Mouse (Mus musculus) liver, embryonic 16.5 days (tissue): ENCODE measurements around the gene Theg. TPM values are rescaled to one million over a fixed set of nuclear protein-coding genes. Genes with fewer than 3 reads are reported as not detected.
A peak's percentile ranks its signal among the peaks of the same experiment; 100 is the strongest.

ENCODE experiments used
- ATAC-seq: fragments of 200-750 bp; cut with Nextera tagmentation; 2 replicates; pipeline ENCODE4 v1.8.0; 2017; ENCODE audit warnings: low read depth, mild to moderate bottlenecking, moderate number of reproducible peaks, moderate library complexity
- H3K27ac ChIP-seq: fragments of 300-500 bp; sonication (generic); 2 replicates; pipeline ENCODE4 v1.5.1; 2014; ENCODE audit warnings: mild to moderate bottlenecking, low read length
- H3K27me3 ChIP-seq: fragments of 300-500 bp; sonication (generic); 2 replicates; pipeline ENCODE4 v1.6.1; 2014; ENCODE audit warnings: low read depth, low read length, mixed read lengths; ENCODE audit not compliant: control insufficient read depth, insufficient read depth
- H3K36me3 ChIP-seq: fragments of 300-500 bp; sonication (generic); 2 replicates; pipeline ENCODE4 v1.6.1; 2014; ENCODE audit warnings: mild to moderate bottlenecking; ENCODE audit not compliant: control insufficient read depth, insufficient read depth
- H3K4me1 ChIP-seq: fragments of 300-500 bp; sonication (generic); 2 replicates; pipeline ENCODE4 v1.6.1; 2014; ENCODE audit warnings: low read depth, low read length, mixed read lengths; ENCODE audit not compliant: control insufficient read depth
- H3K4me2 ChIP-seq: fragments of 300-500 bp; sonication (generic); 2 replicates; pipeline ENCODE4 v1.6.1; 2014; ENCODE audit warnings: low read depth, low read length, mixed read lengths
- H3K4me3 ChIP-seq: fragments of 300-500 bp; sonication (generic); 2 replicates; pipeline ENCODE4 v1.5.1; 2014; ENCODE audit warnings: low read depth, mild to moderate bottlenecking, low read length
- H3K9ac ChIP-seq: fragments of 300-500 bp; sonication (generic); 2 replicates; pipeline ENCODE4 v1.6.1; 2014; ENCODE audit warnings: low read depth, low read length
- H3K9me3 ChIP-seq: fragments of 300-500 bp; sonication (generic); replicated peaks from 2 replicates; pipeline ENCODE4 v1.6.1; 2016; ENCODE audit warnings: low read length; ENCODE audit not compliant: control insufficient read depth
- WGBS: fragments of 180-500 bp; shearing (Covaris S2); extraction: QIAGEN DNeasy Blood & Tissue Kit; methylation state at CpG from one replicate; pipeline ENCODE4 v1.1.7; 2014; ENCODE audit not compliant: insufficient replicate concordance; 5-methylcytosine and 5-hydroxymethylcytosine counted together
- polyA plus RNA-seq: library from polyadenylated mRNA; unstranded; fragments of >200 nt; fragmentation: Nextera tagmentation; extraction: Ambion mirVana; gene quantifications from 2 replicates; pipeline ENCODE4 v1.2.1, GENCODE M21; 2015

Theg gene
- polyA plus RNA-seq, 1 experiment from 2014 or later, result not detected

GRCm38 (mm10) chr10:79597051-79597935 lies 10.2 kb upstream of the Theg start:
- H3K27ac ChIP-seq, result no peak overlapping the region
- no peaks in the 10 kb centered on the region for H3K9me3 ChIP-seq
- ATAC-seq, result no peak
- H3K36me3 ChIP-seq, result no peaks in the 10 kb centered on the region
- H3K4me2 ChIP-seq, result no peak overlapping the region
- whole genome bisulfite sequencing, result 25% methylated on average over 13 of the region's 13 CpGs
- no peak overlapping the region for H3K9ac ChIP-seq
- no peak overlapping the region for H3K4me3 ChIP-seq
- H3K4me1 ChIP-seq, result no peaks in the 10 kb centered on the region; the same call in 1 of the 2 replicates
- no peaks in the 10 kb centered on the region for H3K27me3 ChIP-seq

GRCm38 (mm10) chr10:79595590-79595929 lies 8.4 kb upstream of the Theg start:
- peak; percentile 63; the same call in 1 of the 2 replicates for ATAC-seq
- H3K36me3 ChIP-seq, result no peaks in the 10 kb centered on the region
- no peaks in the 10 kb centered on the region; the same call in 1 of the 2 replicates for H3K4me1 ChIP-seq
- no peak overlapping the region for H3K9ac ChIP-seq
- no peaks in the 10 kb centered on the region for H3K9me3 ChIP-seq
- no peak overlapping the region for H3K4me2 ChIP-seq
- no peak overlapping the region for H3K4me3 ChIP-seq
- no peak overlapping the region for H3K27ac ChIP-seq
- no peaks in the 10 kb centered on the region for H3K27me3 ChIP-seq
- 44% methylated on average over 8 of the region's 8 CpGs for whole genome bisulfite sequencing

GRCm38 (mm10) chr10:79594872-79595589 lies 7.9 kb upstream of the Theg start:
- H3K4me2 ChIP-seq, result no peak overlapping the region
- H3K27ac ChIP-seq, result no peak overlapping the region
- H3K9me3 ChIP-seq, result no peaks in the 10 kb centered on the region
- peak; percentile 53; the same call in 1 of the 2 replicates for ATAC-seq
- 15% methylated on average over 17 of the region's 17 CpGs for WGBS
- H3K4me3 ChIP-seq, result no peak overlapping the region
- no peaks in the 10 kb centered on the region; the same call in 1 of the 2 replicates for H3K4me1 ChIP-seq
- no peaks in the 10 kb centered on the region for H3K36me3 ChIP-seq
- no peaks in the 10 kb centered on the region for H3K27me3 ChIP-seq
- no peak overlapping the region for H3K9ac ChIP-seq

GRCm38 (mm10) chr10:79594111-79594510 lies 7.0 kb upstream of the Theg start:
- no peak overlapping the region for H3K4me3 ChIP-seq
- H3K36me3 ChIP-seq, result no peaks in the 10 kb centered on the region
- H3K9ac ChIP-seq, result no peak overlapping the region
- WGBS, result 24% methylated on average over 6 of the region's 6 CpGs
- ATAC-seq, result no peak
- H3K4me1 ChIP-seq, result no peaks in the 10 kb centered on the region; the same call in 1 of the 2 replicates
- no peaks in the 10 kb centered on the region for H3K27me3 ChIP-seq
- no peak overlapping the region for H3K27ac ChIP-seq
- H3K4me2 ChIP-seq, result no peak overlapping the region
- H3K9me3 ChIP-seq, result no peaks in the 10 kb centered on the region

GRCm38 (mm10) chr10:79590702-79591101 lies 3.6 kb upstream of the Theg start:
- no peak overlapping the region for H3K4me3 ChIP-seq
- no peak overlapping the region for H3K4me2 ChIP-seq
- H3K9ac ChIP-seq, result no peak overlapping the region
- no peaks in the 10 kb centered on the region for H3K27me3 ChIP-seq
- no peaks in the 10 kb centered on the region for H3K36me3 ChIP-seq
- no peaks in the 10 kb centered on the region for H3K9me3 ChIP-seq
- WGBS, result 56% methylated on average over 1 of the region's 1 CpGs
- H3K4me1 ChIP-seq, result no peaks in the 10 kb centered on the region; the same call in 1 of the 2 replicates
- no peak for ATAC-seq
- H3K27ac ChIP-seq, result no peak overlapping the region

- no peak overlapping the region for H3K9ac ChIP-seq
- H3K4me3 ChIP-seq, result no peak overlapping the region
- H3K27me3 ChIP-seq, result no peaks in the 10 kb centered on the region
- H3K4me2 ChIP-seq, result no peak overlapping the region
- WGBS, result 42% methylated on average over 4 of the region's 4 CpGs
- no peaks in the 10 kb centered on the region for H3K4me1 ChIP-seq
- H3K27ac ChIP-seq, result no peak overlapping the region
- ATAC-seq, result no peak
- no peaks in the 10 kb centered on the region for H3K9me3 ChIP-seq
- no peaks in the 10 kb centered on the region for H3K36me3 ChIP-seq
These were observed 608 bp upstream of the Theg start for GRCm38 (mm10) chr10:79587752-79588126.

- H3K9me3 ChIP-seq, result no peaks in the 10 kb centered on the region
- no peak overlapping the region for H3K9ac ChIP-seq
- H3K4me2 ChIP-seq, result no peak overlapping the region
- H3K4me3 ChIP-seq, result no peak overlapping the region
- ATAC-seq, result no peak
- H3K4me1 ChIP-seq, result no peaks in the 10 kb centered on the region
- H3K27ac ChIP-seq, result no peak overlapping the region
- no peaks in the 10 kb centered on the region for H3K27me3 ChIP-seq
- H3K36me3 ChIP-seq, result no peaks in the 10 kb centered on the region
- WGBS, result 52% methylated on average over 8 of the region's 8 CpGs
These were observed 888 bp downstream of the Theg start for GRCm38 (mm10) chr10:79586243-79586642.

- Histone ChIP-seq H3K9me3 (no peaks in the 10 kb centered on the region), H3K4me2 (no peak overlapping the region), H3K36me3 (no peaks in the 10 kb centered on the region), H3K27ac (no peak overlapping the region), H3K9ac (no peak overlapping the region), H3K4me3 (no peak overlapping the region), H3K27me3 (no peaks in the 10 kb centered on the region), H3K4me1 (no peaks in the 10 kb centered on the region)
- 73% methylated on average over 5 of the region's 5 CpGs for WGBS
- no peak for ATAC-seq
These were observed 1.4 kb downstream of the Theg start for GRCm38 (mm10) chr10:79585723-79586122.

- Histone ChIP-seq H3K4me1 (no peaks in the 10 kb centered on the region), H3K9ac (no peak overlapping the region), H3K9me3 (no peaks in the 10 kb centered on the region), H3K27me3 (no peaks in the 10 kb centered on the region), H3K36me3 (no peaks in the 10 kb centered on the region), H3K4me2 (no peak overlapping the region), H3K4me3 (no peak overlapping the region), H3K27ac (no peak overlapping the region)
- no peak for ATAC-seq
- 70% methylated on average over 6 of the region's 6 CpGs for WGBS
These were observed 2.0 kb downstream of the Theg start for GRCm38 (mm10) chr10:79585136-79585535.
